Mouse (Mus musculus) bone marrow, adult 2 months (tissue): Measurements from ENCODE around the gene Slu7. TPM values are rescaled to one million over a fixed set of nuclear protein-coding genes. Genes with fewer than 3 reads are reported as not detected.

ENCODE experiments used
- H3K27ac ChIP-seq: fragments of 200-500 bp; 2 replicates; pipeline ENCODE4 v1.5.1; 2012; ENCODE audit warnings: low read depth, mild to moderate bottlenecking, control low read depth, inconsistent platforms, low read length; ENCODE audit not compliant: control insufficient read depth, poor library complexity, insufficient read depth
- H3K4me1 ChIP-seq: fragments of 200-500 bp; 2 replicates; pipeline ENCODE4 v1.6.1; 2011; ENCODE audit warnings: low read length; ENCODE audit not compliant: control insufficient read depth, insufficient read depth
- H3K4me3 ChIP-seq: fragments of 200-500 bp; replicated peaks from 2 replicates; pipeline ENCODE3; 2011; ENCODE audit warnings: mild to moderate bottlenecking, low read depth, low read length, control low read depth; ENCODE audit not compliant: control insufficient read depth
- CTCF ChIP-seq: fragments of 200-500 bp; IDR thresholded peaks from 2 replicates; pipeline ENCODE4 v1.5.1; 2011; ENCODE audit warnings: low read length, control low read depth; ENCODE audit not compliant: control insufficient read depth, insufficient read depth
- POLR2A ChIP-seq: fragments of 200-500 bp; IDR thresholded peaks from 2 replicates; pipeline ENCODE4 v1.6.1; 2011; ENCODE audit warnings: low read depth, mild to moderate bottlenecking, control low read depth, low read length, borderline replicate concordance; ENCODE audit not compliant: control insufficient read depth
- whole genome bisulfite sequencing: fragments of 180-500 bp; shearing (Covaris S2); methylation state at CpG from one replicate; pipeline ENCODE4 v1.1.7; 2018; 5-methylcytosine and 5-hydroxymethylcytosine counted together
- polyA plus RNA-seq: library from polyadenylated mRNA; stranded (reverse); fragments of >200 nt; gene quantifications from 2 replicates; pipeline ENCODE4 v1.2.4, GENCODE M21; 2011; ENCODE audit warnings: low replicate concordance; ENCODE audit not compliant: missing spikeins, insufficient read depth, insufficient read length

Slu7 gene
- 26.8 and 27.2 TPM in 2 replicates for polyA plus RNA-seq

DNA sequence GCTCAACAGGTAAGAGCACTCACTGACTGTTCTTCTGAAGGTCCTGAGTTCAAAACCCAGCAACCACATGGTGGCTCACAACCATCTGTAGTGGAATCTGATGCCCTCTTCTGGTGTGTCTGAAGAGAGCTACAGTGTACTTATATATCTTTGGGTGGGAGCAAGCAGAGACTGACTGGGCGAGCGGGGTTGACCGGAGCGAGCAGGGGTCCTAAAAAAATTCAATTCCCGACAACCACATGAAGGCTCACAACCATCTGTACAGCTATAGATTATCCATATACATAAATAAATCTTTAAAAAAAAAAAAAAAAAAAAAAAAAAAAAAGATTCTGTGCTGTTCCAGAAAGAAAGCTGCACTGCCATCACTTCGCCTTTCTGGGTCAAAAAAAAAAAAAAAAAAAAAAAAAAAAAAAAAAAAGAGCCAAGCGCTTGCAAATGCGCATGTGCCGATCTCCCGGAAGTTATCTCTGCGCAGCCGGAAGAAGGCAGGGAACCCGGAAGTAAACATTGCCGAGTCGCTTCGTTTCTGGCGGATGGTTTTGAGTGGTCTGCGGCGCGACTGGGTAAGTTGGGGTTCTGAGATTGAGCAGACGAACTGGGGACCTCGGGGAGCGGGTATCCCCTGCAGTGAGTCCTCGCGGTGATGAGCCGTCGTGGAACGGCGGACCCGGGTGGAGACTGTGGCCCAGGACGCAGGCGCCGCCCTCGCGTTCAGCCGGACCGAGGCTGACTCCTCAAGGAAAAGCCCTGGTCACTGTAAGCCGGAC lies at the start of gene Slu7:
TSS of gene Slu7 (plus strand) at position 491 of the 770 bp plus-strand sequence.
- TF ChIP-seq CTCF (no peak), POLR2A (peak; percentile 33; the same call in 1 of the 2 replicates)
- Histone ChIP-seq H3K27ac (peak within 1 kb of the TSS; percentile 60), H3K4me3 (peak within 1 kb of the TSS; percentile 97), H3K4me1 (no peaks in the 10 kb centered on the region)
- WGBS: 8% methylated on average over 38 of the region's 38 CpGs

DNA sequence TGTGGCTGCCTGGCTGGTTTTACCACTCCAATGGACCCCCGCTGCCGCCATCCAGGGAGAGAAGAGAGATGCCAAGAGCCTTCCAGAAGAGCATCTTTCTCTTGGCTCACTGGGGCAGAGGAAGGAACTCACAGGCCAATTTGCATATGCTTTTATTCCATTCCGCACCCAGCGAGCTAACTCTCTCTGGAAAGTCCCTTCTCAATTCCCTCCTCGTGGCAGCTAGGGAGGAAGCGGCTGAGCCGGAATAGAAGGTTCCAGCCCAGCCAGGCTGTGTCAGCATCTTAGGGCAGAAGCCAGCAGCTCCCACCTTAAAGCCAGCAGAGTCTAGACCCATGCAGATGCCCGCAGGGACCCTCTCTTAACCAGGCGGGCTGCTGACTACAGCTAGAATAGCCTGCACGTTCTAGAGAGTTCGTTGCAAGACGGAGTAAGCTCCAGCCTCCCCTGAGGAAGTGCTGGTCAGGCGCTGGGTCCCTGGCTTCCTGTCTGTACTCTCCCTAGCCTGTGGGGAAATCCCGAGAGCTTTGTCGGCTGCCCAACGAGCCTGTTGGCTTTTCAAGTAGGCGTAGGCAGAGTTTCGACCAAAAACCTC lies 48.4 kb upstream of the Slu7 start:
- H3K27ac ChIP-seq: peak overlapping the region; percentile 31; the same call in 1 of the 2 replicates
- H3K4me1 ChIP-seq: peaks cover 4% of the 10 kb centered on the region
- WGBS: under 1% methylated on average over 18 of the region's 18 CpGs
- TF ChIP-seq CTCF (no peak), POLR2A (no peak)
- peak overlapping the region; percentile 6 for H3K4me3 ChIP-seq

DNA sequence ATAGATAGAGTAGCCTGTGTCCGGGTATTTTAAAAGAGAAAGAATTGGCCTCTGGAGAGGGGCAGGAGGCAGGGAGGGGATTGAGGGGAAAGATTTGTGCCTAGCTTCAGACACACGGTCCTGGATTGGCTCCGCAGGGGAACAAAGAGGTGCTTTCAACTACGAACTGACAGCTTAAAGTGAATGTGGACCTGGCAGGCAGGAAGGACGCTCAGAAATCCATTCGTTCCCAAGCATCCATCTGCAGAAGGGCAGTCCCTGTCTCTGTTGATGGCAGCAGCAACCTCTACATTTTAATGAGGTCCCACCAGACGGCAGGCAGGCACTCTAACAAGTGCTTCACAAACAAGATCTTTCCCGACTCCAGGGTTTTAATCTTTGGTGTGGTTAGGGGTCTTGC lies 47.8 kb upstream of the Slu7 start:
- 23% methylated on average over 8 of the region's 8 CpGs for WGBS
- TF ChIP-seq CTCF (no peak), POLR2A (no peak)
- Histone ChIP-seq H3K4me3 (no peak overlapping the region), H3K27ac (no peak overlapping the region), H3K4me1 (peaks cover 4% of the 10 kb centered on the region)

DNA sequence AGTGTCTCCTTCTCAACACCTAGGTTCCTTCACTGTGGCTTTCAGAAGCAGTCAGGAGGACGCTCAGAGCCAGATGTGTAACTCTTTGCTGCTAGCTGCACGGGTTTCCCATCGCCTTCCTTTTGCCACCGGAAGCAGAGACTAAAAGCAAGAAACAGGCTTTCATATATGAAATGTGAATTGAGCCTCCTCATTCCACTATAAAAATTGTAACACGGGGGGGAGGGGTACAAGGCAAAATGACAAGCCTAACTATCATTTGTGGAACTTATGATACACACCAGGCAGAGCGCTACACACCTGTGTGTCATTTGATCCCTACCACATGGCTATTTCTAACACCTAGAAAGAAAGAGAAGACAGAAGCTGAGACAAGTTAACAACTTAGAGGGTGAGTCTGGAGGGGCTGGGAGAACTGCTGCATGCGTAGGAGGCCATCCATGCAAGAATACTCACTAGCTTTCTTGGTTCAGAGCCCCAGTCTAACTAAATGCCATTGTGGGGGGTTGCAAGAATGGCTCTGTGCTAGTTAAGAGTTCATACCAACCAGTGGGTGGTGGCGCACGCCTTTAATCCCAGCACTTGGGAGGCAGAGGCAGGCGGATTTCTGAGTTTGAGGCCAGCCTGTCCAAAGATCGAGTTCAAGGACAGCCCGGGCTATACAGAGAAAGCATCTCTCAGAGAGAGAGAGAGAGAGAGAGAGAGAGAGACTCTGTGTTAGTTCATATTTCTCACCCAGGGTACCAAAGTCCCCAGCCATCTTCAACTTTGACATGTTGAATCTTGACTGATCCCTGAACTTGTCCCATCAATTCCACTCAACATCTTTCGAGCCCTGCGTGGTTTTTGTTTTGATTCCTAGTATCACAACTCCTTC lies 46.3 kb upstream of the Slu7 start:
- Histone ChIP-seq H3K27ac (no peak overlapping the region), H3K4me3 (no peak overlapping the region), H3K4me1 (peaks cover 4% of the 10 kb centered on the region)
- WGBS: 76% methylated on average over 14 of the region's 14 CpGs
- TF ChIP-seq POLR2A (no peak), CTCF (no peak)

DNA sequence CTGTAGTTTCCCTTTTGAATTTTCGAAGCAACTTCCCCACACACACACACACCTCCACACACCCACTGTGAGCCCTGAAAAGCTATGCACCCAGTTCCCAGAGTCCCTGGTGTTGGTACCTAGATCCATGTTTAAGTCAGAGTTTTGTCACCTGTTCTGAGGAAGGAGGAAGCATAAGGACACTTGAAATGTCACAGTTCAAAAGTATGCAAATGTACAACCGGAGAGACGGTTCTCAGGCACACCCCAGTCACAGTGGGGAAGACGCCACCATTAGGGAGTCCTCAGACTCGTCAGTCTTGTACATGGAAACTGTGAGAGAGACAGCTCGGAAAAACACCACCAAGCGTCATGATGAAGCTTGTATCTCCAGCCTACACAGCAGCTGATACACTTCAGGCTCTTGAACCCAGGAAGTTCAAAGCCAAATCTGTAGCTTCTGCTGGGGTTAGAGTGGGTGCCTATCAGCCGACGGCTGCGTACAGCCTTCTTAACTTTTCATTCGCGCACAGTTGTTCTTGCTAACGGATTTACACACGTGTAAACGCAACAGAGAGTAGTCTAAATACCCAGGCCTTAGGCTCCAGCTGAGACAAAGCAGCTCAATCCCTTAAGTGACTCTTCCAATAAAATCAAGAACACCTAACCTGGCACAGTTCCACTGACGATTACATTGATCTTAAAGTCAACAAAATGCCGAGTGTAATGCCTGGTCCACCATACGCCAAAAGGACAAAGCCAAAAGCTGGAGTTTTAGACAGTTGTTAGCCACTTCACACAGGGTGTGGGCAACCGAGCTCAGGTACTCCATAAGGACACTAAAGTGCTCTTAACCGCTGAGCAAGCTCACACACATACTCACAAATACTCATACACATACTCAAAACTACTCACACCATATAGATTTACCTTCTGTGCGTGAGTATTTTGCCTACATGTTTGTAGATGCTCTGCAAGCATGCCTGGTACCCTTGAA lies 45.1 kb upstream of the Slu7 start:
- Histone ChIP-seq H3K4me3 (no peak overlapping the region), H3K4me1 (peaks cover 4% of the 10 kb centered on the region), H3K27ac (no peak overlapping the region)
- TF ChIP-seq POLR2A (no peak), CTCF (no peak)
- WGBS: 73% methylated on average over 21 of the region's 21 CpGs

DNA sequence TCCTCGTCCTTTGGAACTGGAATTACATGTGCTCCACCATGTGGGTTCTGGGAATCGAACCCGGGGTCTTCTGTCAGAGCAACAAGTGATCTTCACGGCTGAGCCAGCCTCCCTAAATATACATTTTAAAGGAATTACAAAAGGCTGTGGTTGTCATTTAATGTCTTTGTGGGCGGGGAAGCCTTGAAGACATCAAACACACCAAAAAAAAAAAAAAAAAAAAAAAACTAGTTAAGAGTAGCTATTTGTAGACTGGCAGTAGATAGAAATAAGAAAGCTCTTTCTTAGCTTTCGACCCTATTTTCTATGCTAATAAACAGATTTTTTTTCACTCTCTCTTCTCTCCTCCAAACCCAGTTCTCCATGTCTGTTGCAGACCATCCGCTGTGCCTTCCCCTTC lies 44.4 kb upstream of the Slu7 start:
- TF ChIP-seq POLR2A (no peak), CTCF (no peak)
- Histone ChIP-seq H3K27ac (no peak overlapping the region), H3K4me1 (peaks cover 2% of the 10 kb centered on the region), H3K4me3 (no peak overlapping the region)
- WGBS: 79% methylated on average over 7 of the region's 7 CpGs

DNA sequence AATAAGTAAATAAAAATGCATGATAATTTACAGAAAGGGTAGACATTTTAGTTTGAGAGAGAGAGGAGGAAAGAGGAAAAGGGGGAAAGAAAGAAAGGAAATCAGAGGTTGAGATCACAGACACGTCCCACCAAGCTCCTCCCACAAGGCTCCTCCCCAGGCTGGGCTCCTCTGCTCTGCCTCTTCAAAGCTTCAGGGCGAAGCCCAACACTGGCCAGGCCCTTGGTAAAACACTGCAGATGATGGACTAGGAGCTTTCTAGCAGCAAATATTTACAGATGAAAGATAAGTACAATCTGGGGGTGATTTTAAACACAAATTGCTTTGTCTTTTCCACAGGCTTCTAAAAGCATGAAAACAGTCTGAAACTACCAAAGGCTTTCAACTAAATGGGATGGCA lies 40.8 kb upstream of the Slu7 start:
- Histone ChIP-seq H3K4me3 (no peak overlapping the region), H3K4me1 (no peaks in the 10 kb centered on the region; the same call in none of the 2 replicates), H3K27ac (no peak overlapping the region)
- no peak for TF ChIP-seq CTCF
- TF ChIP-seq POLR2A: no peak
- 45% methylated on average over 2 of the region's 2 CpGs for WGBS
